Mouse (Mus musculus) thymus, adult 2 months (tissue): Measurements from ENCODE around the gene Sdhc.

Source experiments
- CTCF ChIP-seq: fragments of 200-500 bp; IDR thresholded peaks from 2 replicates; pipeline ENCODE4 v1.5.1; 2012; ENCODE audit warnings: mild to moderate bottlenecking, control low read depth, low read length, moderate library complexity, borderline replicate concordance; ENCODE audit not compliant: control insufficient read depth, poor library complexity, insufficient read depth; ENCODE audit errors: extremely low read depth
- POLR2A ChIP-seq: fragments of 200-500 bp; IDR thresholded peaks from 2 replicates; pipeline ENCODE4 v1.6.1; 2012; ENCODE audit warnings: mild to moderate bottlenecking, low read length, control low read depth, moderate library complexity; ENCODE audit not compliant: control insufficient read depth, poor library complexity, insufficient read depth; ENCODE audit errors: extremely low read depth

- TF ChIP-seq POLR2A = no peak
- no peak for TF ChIP-seq CTCF
These were observed 37.7 kb upstream of the Sdhc start for GRCm38 (mm10) chr1:171187851-171188700.
